Mouse (Mus musculus) CH12.LX (cell line): ENCODE data around the gene Tmx1.

Experiments
- CTCF ChIP-seq, 2 experiments: IDR thresholded peaks in 1 of 2; conservative IDR thresholded peaks in 1 of 2; 2 replicates each; pipeline ENCODE4 v1.5.1; 2011 to 2012; ENCODE audit warnings: low read depth in 2 of 2, low read length in 2 of 2, improper control_type of control experiment in 1 of 2, inconsistent platforms in 1 of 2, mild to moderate bottlenecking in 1 of 2, moderate library complexity in 1 of 2
- ELF1 ChIP-seq: IDR thresholded peaks from 2 replicates; pipeline ENCODE4 v1.6.1; 2014; ENCODE audit warnings: low read depth, mild to moderate bottlenecking, inconsistent platforms, low read length, improper control_type of control experiment
- EP300 ChIP-seq: IDR thresholded peaks from 2 replicates; pipeline ENCODE4 v1.6.1; 2011; ENCODE audit warnings: low read length, improper control_type of control experiment
- MAFK ChIP-seq: IDR thresholded peaks from 2 replicates; pipeline ENCODE4 v1.6.1; 2011; ENCODE audit warnings: low read length, improper control_type of control experiment; ENCODE audit not compliant: insufficient replicate concordance
- MXI1 ChIP-seq: IDR thresholded peaks from 2 replicates; pipeline ENCODE4 v1.6.1; 2011; ENCODE audit warnings: mild to moderate bottlenecking, low read depth, low read length, improper control_type of control experiment
- POLR2A ChIP-seq: IDR thresholded peaks from 2 replicates; pipeline ENCODE4 v1.6.1; 2011; ENCODE audit warnings: low read depth, mild to moderate bottlenecking, improper control_type of control experiment, low read length
- RCOR1 ChIP-seq: conservative IDR thresholded peaks from 2 replicates; pipeline ENCODE4 v1.6.1; 2012; ENCODE audit warnings: low read depth, mild to moderate bottlenecking, inconsistent platforms, low read length, improper control_type of control experiment
- SIN3A ChIP-seq: IDR thresholded peaks from 2 replicates; pipeline ENCODE4 v1.6.1; 2012; ENCODE audit warnings: low read length, improper control_type of control experiment, inconsistent platforms
- USF1 ChIP-seq: IDR thresholded peaks from 2 replicates; pipeline ENCODE4 v1.6.1; 2014; ENCODE audit warnings: low read depth, mild to moderate bottlenecking, inconsistent platforms, low read length, improper control_type of control experiment
- USF2 ChIP-seq: conservative IDR thresholded peaks from 2 replicates; pipeline ENCODE4 v1.6.1; 2011; ENCODE audit warnings: low read depth, low read length, improper control_type of control experiment
- ZC3H11A ChIP-seq: IDR thresholded peaks from 2 replicates; pipeline ENCODE4 v1.6.1; 2012; ENCODE audit warnings: low read depth, mild to moderate bottlenecking, inconsistent platforms, low read length, improper control_type of control experiment

DNA sequence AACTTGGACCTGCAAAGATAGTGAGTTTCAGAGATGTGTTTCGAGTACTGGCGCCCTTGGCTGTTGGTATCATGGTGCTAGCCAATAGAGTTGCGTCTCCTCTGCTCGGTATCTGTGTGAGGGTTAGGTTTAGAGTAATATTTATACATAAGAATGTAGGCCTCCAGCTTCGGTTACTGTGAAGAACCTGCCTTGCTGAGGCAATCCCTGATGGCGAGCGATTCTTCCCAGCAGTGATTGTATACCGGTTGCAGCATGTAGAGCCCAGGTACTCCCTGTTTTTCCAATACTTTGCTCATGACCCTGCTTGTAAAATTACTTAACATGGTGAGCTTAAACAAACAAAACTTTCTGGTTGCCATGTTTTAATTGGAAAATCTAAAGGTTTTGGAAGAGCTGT, 2.3 kb downstream of the Tmx1 start:
- TF ChIP-seq USF2 (no peak), EP300 (no peak), ELF1 (no peak), CTCF (conservative IDR thresholded peaks at IDR 0.05 in 1 of 2, IDR thresholded peaks at IDR 0.05 in 1 of 2; ENCODE audit: low read depth in 2 of 2, low read length in 2 of 2) (no peak), POLR2A (no peak), MXI1 (no peak), SIN3A (no peak), ZC3H11A (no peak), MAFK (no peak), USF1 (no peak), RCOR1 (no peak)
